Mouse (Mus musculus) liver, embryonic 15.5 days (tissue): ENCODE data around the gene Ror2. TPM values are rescaled to one million over a fixed set of nuclear protein-coding genes. Genes with fewer than 3 reads are reported as not detected.

ENCODE experiments used
- ATAC-seq: fragments of 200-750 bp; cut with Nextera tagmentation; 2 replicates; pipeline ENCODE4 v1.8.0; 2017; ENCODE audit warnings: moderate number of reproducible peaks, mild to moderate bottlenecking, moderate library complexity; ENCODE audit not compliant: insufficient read depth
- H3K27ac ChIP-seq: fragments of 300-500 bp; sonication (generic); replicated peaks from 2 replicates; pipeline ENCODE4 v1.5.1; 2015; ENCODE audit warnings: mild to moderate bottlenecking, inconsistent platforms
- H3K27me3 ChIP-seq: fragments of 300-500 bp; sonication (generic); 2 replicates; pipeline ENCODE4 v1.6.1; 2015; ENCODE audit warnings: mild to moderate bottlenecking, inconsistent platforms
- H3K36me3 ChIP-seq: fragments of 300-500 bp; sonication (generic); replicated peaks from 2 replicates; pipeline ENCODE4 v1.6.1; 2015; ENCODE audit warnings: moderate library complexity, mild to moderate bottlenecking, inconsistent platforms
- H3K4me1 ChIP-seq: fragments of 300-500 bp; sonication (generic); replicated peaks from 2 replicates; pipeline ENCODE4 v1.6.1; 2015; ENCODE audit warnings: inconsistent platforms
- H3K4me2 ChIP-seq: fragments of 300-500 bp; sonication (generic); 2 replicates; pipeline ENCODE4 v1.6.1; 2015; ENCODE audit warnings: moderate library complexity, mild to moderate bottlenecking, inconsistent platforms
- H3K4me3 ChIP-seq: fragments of 300-500 bp; sonication (generic); replicated peaks from 2 replicates; pipeline ENCODE4 v1.5.1; 2015; ENCODE audit warnings: mild to moderate bottlenecking, inconsistent platforms
- H3K9ac ChIP-seq: fragments of 300-500 bp; sonication (generic); 2 replicates; pipeline ENCODE4 v1.6.1; 2015; ENCODE audit warnings: moderate library complexity, mild to moderate bottlenecking, inconsistent platforms
- H3K9me3 ChIP-seq: fragments of 300-500 bp; sonication (generic); replicated peaks from 2 replicates; pipeline ENCODE4 v1.6.1; 2016; ENCODE audit warnings: inconsistent platforms
- WGBS: fragments of 180-500 bp; shearing (Covaris S2); methylation state at CpG from one replicate; pipeline ENCODE4 v1.1.7; 2015; ENCODE audit warnings: mixed read lengths; ENCODE audit not compliant: insufficient replicate concordance; 5-methylcytosine and 5-hydroxymethylcytosine counted together
- polyA plus RNA-seq: library from polyadenylated mRNA; unstranded; fragments of >200 nt; fragmentation: Nextera tagmentation; extraction: Ambion mirVana; gene quantifications from 2 replicates; pipeline ENCODE4 v1.2.1, GENCODE M21; 2015

Ror2 gene
- polyA plus RNA-seq, 1 experiment from 2014 or later: 0.23 TPM

- Histone ChIP-seq H3K4me2 (no peak overlapping the region), H3K9ac (no peak overlapping the region), H3K4me1 (no peaks in the 10 kb centered on the region), H3K36me3 (no peaks in the 10 kb centered on the region), H3K27me3 (no peaks in the 10 kb centered on the region), H3K4me3 (no peak overlapping the region), H3K9me3 (no peaks in the 10 kb centered on the region), H3K27ac (no peak overlapping the region)
- no peak for ATAC-seq
- 71% methylated on average over 10 of the region's 10 CpGs for WGBS
These were observed 77.4 kb downstream of the Ror2 start for GRCm38 (mm10) chr13:53208556-53208955.

- Histone ChIP-seq H3K27me3 (no peaks in the 10 kb centered on the region), H3K9ac (no peak overlapping the region), H3K27ac (no peak overlapping the region), H3K36me3 (no peaks in the 10 kb centered on the region), H3K4me1 (no peaks in the 10 kb centered on the region), H3K4me2 (no peak overlapping the region), H3K9me3 (no peaks in the 10 kb centered on the region), H3K4me3 (no peak overlapping the region)
- WGBS: 44% methylated on average over 17 of the region's 17 CpGs
- no peak for ATAC-seq
These were observed 80.6 kb downstream of the Ror2 start for GRCm38 (mm10) chr13:53205128-53205911.

GRCm38 (mm10) chr13:53202439-53202830, 83.5 kb downstream of the Ror2 start:
- ATAC-seq: no peak
- Histone ChIP-seq H3K36me3 (no peaks in the 10 kb centered on the region), H3K4me2 (no peak overlapping the region), H3K4me3 (no peak overlapping the region), H3K9ac (no peak overlapping the region), H3K4me1 (no peaks in the 10 kb centered on the region), H3K9me3 (no peaks in the 10 kb centered on the region), H3K27ac (no peak overlapping the region), H3K27me3 (no peaks in the 10 kb centered on the region)
- 53% methylated on average over 5 of the region's 5 CpGs for WGBS

- no peak overlapping the region for H3K4me3 ChIP-seq
These were observed 84.1 kb downstream of the Ror2 start for GRCm38 (mm10) chr13:53201628-53202438.

GRCm38 (mm10) chr13:53200121-53200520, 85.8 kb downstream of the Ror2 start:
- Histone ChIP-seq H3K9ac (no peak overlapping the region), H3K4me2 (no peak overlapping the region), H3K27ac (no peak overlapping the region), H3K4me1 (no peaks in the 10 kb centered on the region), H3K27me3 (no peaks in the 10 kb centered on the region), H3K9me3 (no peaks in the 10 kb centered on the region), H3K4me3 (no peak overlapping the region), H3K36me3 (no peaks in the 10 kb centered on the region)
- ATAC-seq: no peak
- 56% methylated on average over 4 of the region's 4 CpGs for WGBS

More at GRCm38 (mm10) chr13:53201628-53202438, 84.1 kb downstream of the Ror2 start:
- ATAC-seq: no peak
- H3K4me1 ChIP-seq: no peaks in the 10 kb centered on the region
- H3K27me3 ChIP-seq: no peaks in the 10 kb centered on the region
- WGBS: 22% methylated on average over 18 of the region's 18 CpGs
- H3K9ac ChIP-seq: no peak overlapping the region
- H3K9me3 ChIP-seq: no peaks in the 10 kb centered on the region
- H3K4me2 ChIP-seq: no peak overlapping the region
- no peaks in the 10 kb centered on the region for H3K36me3 ChIP-seq
- H3K27ac ChIP-seq: no peak overlapping the region

- no peaks in the 10 kb centered on the region for H3K4me1 ChIP-seq
- H3K9ac ChIP-seq: no peak overlapping the region
- H3K27me3 ChIP-seq: no peaks in the 10 kb centered on the region
- no peaks in the 10 kb centered on the region for H3K9me3 ChIP-seq
- ATAC-seq: no peak
- no peak overlapping the region for H3K4me3 ChIP-seq
- no peaks in the 10 kb centered on the region for H3K36me3 ChIP-seq
- WGBS: 67% methylated on average over 7 of the region's 7 CpGs
- H3K27ac ChIP-seq: no peak overlapping the region
- no peak overlapping the region for H3K4me2 ChIP-seq
These were observed 86.7 kb downstream of the Ror2 start for GRCm38 (mm10) chr13:53199262-53199661.

- Histone ChIP-seq H3K9ac (no peak overlapping the region), H3K27ac (no peak overlapping the region), H3K4me1 (no peaks in the 10 kb centered on the region), H3K27me3 (no peaks in the 10 kb centered on the region), H3K9me3 (no peaks in the 10 kb centered on the region), H3K4me2 (no peak overlapping the region), H3K36me3 (no peaks in the 10 kb centered on the region), H3K4me3 (no peak overlapping the region)
- ATAC-seq: no peak
- WGBS: 61% methylated on average over 7 of the region's 7 CpGs
These were observed 89.2 kb downstream of the Ror2 start for GRCm38 (mm10) chr13:53196690-53197089.

- Histone ChIP-seq H3K9me3 (no peaks in the 10 kb centered on the region), H3K27ac (no peak overlapping the region), H3K9ac (no peak overlapping the region), H3K27me3 (no peaks in the 10 kb centered on the region), H3K4me3 (no peak overlapping the region), H3K4me1 (no peaks in the 10 kb centered on the region), H3K36me3 (no peaks in the 10 kb centered on the region), H3K4me2 (no peak overlapping the region)
- WGBS: 60% methylated on average over 6 of the region's 6 CpGs
- no peak for ATAC-seq
These were observed 89.8 kb downstream of the Ror2 start for GRCm38 (mm10) chr13:53195951-53196677.

GRCm38 (mm10) chr13:53194306-53194705, 91.6 kb downstream of the Ror2 start:
- no peak overlapping the region for H3K9ac ChIP-seq

GRCm38 (mm10) chr13:53193713-53194112, 92.2 kb downstream of the Ror2 start:
- no peaks in the 10 kb centered on the region for H3K36me3 ChIP-seq
- H3K4me3 ChIP-seq: no peak overlapping the region
- H3K4me2 ChIP-seq: no peak overlapping the region
- 49% methylated on average over 6 of the region's 6 CpGs for WGBS
- no peak overlapping the region for H3K27ac ChIP-seq
- ATAC-seq: no peak
- H3K9me3 ChIP-seq: no peaks in the 10 kb centered on the region
- H3K27me3 ChIP-seq: no peaks in the 10 kb centered on the region
- no peaks in the 10 kb centered on the region for H3K4me1 ChIP-seq
- no peak overlapping the region for H3K9ac ChIP-seq

More at GRCm38 (mm10) chr13:53194306-53194705, 91.6 kb downstream of the Ror2 start:
- Histone ChIP-seq H3K4me3 (no peak overlapping the region), H3K36me3 (no peaks in the 10 kb centered on the region), H3K4me1 (no peaks in the 10 kb centered on the region), H3K9me3 (no peaks in the 10 kb centered on the region), H3K4me2 (no peak overlapping the region), H3K27me3 (no peaks in the 10 kb centered on the region), H3K27ac (no peak overlapping the region)
- 81% methylated on average over 15 of the region's 15 CpGs for WGBS
- ATAC-seq: no peak

GRCm38 (mm10) chr13:53192286-53192685, 93.6 kb downstream of the Ror2 start:
- no peak overlapping the region for H3K4me3 ChIP-seq
- WGBS: 70% methylated on average over 6 of the region's 6 CpGs
- no peaks in the 10 kb centered on the region for H3K36me3 ChIP-seq
- H3K4me1 ChIP-seq: no peaks in the 10 kb centered on the region
- no peak overlapping the region for H3K27ac ChIP-seq
- no peak overlapping the region for H3K4me2 ChIP-seq
- ATAC-seq: no peak
- no peak overlapping the region for H3K9ac ChIP-seq
- no peaks in the 10 kb centered on the region for H3K9me3 ChIP-seq
- no peaks in the 10 kb centered on the region for H3K27me3 ChIP-seq
